Mouse (Mus musculus): ENCODE results near the gene Gapdhs. TPM values are rescaled to one million over a fixed set of nuclear protein-coding genes. Genes with fewer than 3 reads are reported as not detected.
"Not testable (repeated sequence)": the region's sequence is repeated elsewhere in the genome, so short reads cannot be mapped to it uniquely, and the experiment has no call there.

Gene Gapdhs
- polyA plus RNA-seq, 1 experiment from 2014 or later: 1.1 TPM

DNA sequence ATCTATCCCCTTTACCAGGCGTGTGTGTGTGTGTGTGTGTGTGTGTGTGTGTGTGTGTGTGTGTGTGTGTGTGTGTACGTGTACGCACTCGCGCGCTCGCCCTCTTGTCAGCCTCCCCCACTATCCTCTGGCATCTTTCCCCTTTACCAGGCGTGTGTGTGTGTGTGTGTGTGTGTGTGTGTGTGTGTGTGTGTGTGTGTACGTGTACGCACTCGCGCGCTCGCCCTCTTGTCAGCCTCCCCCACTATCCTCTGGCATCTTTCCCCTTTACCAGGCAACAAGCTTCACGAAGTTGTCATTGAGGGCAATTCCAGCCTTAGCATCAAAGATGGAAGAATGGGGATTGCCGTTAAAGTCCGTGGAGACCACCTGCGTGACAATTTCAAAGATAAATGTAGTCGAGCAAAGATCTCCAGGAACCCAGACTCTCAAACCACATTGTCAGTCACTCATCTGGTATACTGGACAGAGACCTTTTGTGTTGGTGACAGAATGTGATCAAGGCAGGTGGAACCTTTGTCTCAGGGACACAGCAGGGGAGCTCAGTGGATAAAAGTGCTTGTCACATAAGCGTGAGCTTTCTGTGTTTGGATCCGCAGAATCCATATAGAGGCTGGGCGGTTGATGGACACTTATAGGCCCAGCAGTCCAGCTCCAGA, 13.3 kb downstream of the Gapdhs start:
- Histone ChIP-seq H3K27ac (replicated peaks) (peak overlapping the region; percentile 88), H3K36me3 (peaks cover 32% of the 10 kb centered on the region), H3K4me3 (peak overlapping the region; percentile 59), H3K4me2 (replicated peaks) (peak overlapping the region; percentile 70), H3K9ac (replicated peaks) (peak overlapping the region; percentile 62), H3K4me1 (peaks cover 30% of the 10 kb centered on the region)
- WGBS: 8% methylated on average over 14 of the region's 22 CpGs
- not testable (repeated sequence) for H3K9me3 ChIP-seq; H3K27me3 ChIP-seq; ATAC-seq (replicated peaks)

DNA sequence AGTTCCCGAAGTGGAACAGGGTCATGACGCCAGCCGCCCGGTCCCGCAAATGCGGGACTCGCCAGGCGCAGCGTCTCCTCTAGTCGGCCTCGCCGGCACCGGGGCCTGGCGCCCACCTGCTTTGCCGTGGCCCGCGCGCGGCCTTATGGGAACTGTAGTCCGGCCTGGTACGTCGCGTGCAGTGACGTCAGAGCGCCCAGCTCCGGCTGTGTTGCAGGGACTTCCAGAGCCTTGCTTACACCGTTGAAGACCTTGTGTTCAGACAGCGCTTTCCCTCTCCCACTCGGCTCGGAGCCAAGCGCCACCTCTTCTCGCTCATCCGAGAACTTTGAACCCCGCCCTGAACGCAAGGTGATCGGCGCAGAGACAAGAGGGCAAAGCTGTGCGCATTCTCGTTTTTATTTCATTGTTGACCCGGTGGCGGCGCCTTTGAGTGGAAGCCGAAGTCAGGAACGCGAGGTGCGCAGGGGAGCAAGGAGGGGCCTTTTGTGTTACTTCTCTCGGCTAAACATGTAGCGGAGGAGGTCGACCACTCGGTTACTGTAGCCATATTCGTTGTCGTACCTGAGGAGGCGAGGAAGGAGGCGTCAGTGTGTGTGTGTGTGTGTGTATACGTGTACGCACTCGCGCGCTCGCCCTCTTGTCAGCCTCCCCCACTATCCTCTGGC, 14.0 kb downstream of the Gapdhs start, which contains the start of gene Tmem147:
Gene Tmem147, minus strand, starts transcription at position 145 of the 668 bp plus-strand sequence.
- under 1% methylated on average over 60 of the region's 60 CpGs for WGBS
- Histone ChIP-seq H3K9me3 (no peaks in the 10 kb centered on the region), H3K27me3 (no peaks in the 10 kb centered on the region), H3K4me1 (peaks cover 30% of the 10 kb centered on the region), H3K27ac (replicated peaks) (peak within 1 kb of the TSS; percentile 88), H3K9ac (replicated peaks) (peak within 1 kb of the TSS; percentile 62), H3K36me3 (peaks cover 27% of the 10 kb centered on the region; the same call in 1 of the 2 replicates), H3K4me2 (replicated peaks) (peak within 1 kb of the TSS; percentile 70), H3K4me3 (peak within 1 kb of the TSS; percentile 59)
- peak; percentile 97 for ATAC-seq (replicated peaks)

DNA sequence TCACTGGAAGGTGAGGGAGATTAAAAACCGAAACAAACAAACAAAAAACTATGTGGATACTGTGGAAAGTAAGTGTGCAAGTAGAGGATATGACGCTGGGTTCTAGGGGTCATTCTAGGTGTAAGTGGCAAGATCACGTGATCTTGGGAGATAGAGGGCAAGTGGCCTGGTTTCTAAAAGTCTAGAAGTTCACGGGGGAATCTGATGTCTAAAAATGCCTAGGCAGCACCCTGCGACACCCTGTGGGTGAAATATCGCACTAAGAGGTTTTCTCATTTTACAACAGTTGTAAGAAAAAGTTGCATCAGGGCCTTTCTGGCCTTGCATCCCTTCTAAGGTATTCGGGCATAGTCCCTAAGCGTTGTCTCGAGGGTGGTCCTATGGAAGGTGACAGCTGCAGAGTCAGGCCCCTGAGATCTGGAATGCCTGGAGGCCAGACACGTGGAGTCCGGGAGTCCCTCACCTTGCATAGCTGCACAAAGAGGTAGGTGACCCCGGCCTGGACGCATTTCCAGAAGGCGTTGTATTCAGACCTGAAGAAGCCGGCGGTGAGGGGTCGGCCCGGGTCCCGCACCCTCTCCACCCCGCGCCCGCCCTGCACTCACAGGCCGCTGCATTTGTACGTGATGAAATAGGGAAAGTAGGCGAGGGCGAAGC, 14.6 kb downstream of the Gapdhs start:
- peaks cover 24% of the 10 kb centered on the region; the same call in 1 of the 2 replicates for H3K36me3 ChIP-seq
- no peaks in the 10 kb centered on the region for H3K9me3 ChIP-seq
- H3K4me3 ChIP-seq: peak overlapping the region; percentile 59
- H3K4me1 ChIP-seq: peaks cover 30% of the 10 kb centered on the region
- 8% methylated on average over 26 of the region's 26 CpGs for WGBS
- peak; percentile 48 for ATAC-seq (replicated peaks)
- H3K27me3 ChIP-seq: no peaks in the 10 kb centered on the region
- peak overlapping the region; percentile 62 for H3K9ac ChIP-seq (replicated peaks)
- H3K27ac ChIP-seq (replicated peaks): peak overlapping the region; percentile 88
- peak overlapping the region; percentile 70 for H3K4me2 ChIP-seq (replicated peaks)

DNA sequence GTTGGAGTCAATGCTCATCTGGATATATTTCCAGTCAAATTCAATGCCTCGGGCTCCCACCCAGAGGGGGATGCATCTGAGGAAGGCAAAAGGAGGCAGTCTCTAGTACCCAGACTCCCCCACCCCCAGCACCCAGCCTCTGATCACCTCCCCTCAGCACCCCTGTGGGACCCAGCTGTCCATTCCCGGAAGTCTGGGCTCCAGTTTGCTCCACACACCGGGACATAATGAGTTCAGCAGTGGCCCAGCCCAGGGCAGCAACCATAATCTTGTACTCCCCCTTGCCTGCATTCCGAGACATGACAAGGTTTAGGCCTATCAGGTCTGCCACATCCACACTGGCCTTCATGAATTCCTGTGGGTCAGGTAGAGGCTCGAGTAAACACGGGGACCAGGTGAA, 15.3 kb downstream of the Gapdhs start:
- 89% methylated on average over 6 of the region's 6 CpGs for WGBS
- no peak for ATAC-seq (replicated peaks)
- peaks cover 20% of the 10 kb centered on the region; the same call in 1 of the 2 replicates for H3K36me3 ChIP-seq
- H3K27me3 ChIP-seq: no peaks in the 10 kb centered on the region
- H3K4me2 ChIP-seq (replicated peaks): peak overlapping the region; percentile 70
- H3K27ac ChIP-seq (replicated peaks): no peak overlapping the region
- peak overlapping the region; percentile 59 for H3K4me3 ChIP-seq
- H3K9me3 ChIP-seq: no peaks in the 10 kb centered on the region
- peak overlapping the region; percentile 62; the same call in 1 of the 2 replicates for H3K9ac ChIP-seq (replicated peaks)
- H3K4me1 ChIP-seq: peaks cover 30% of the 10 kb centered on the region

DNA sequence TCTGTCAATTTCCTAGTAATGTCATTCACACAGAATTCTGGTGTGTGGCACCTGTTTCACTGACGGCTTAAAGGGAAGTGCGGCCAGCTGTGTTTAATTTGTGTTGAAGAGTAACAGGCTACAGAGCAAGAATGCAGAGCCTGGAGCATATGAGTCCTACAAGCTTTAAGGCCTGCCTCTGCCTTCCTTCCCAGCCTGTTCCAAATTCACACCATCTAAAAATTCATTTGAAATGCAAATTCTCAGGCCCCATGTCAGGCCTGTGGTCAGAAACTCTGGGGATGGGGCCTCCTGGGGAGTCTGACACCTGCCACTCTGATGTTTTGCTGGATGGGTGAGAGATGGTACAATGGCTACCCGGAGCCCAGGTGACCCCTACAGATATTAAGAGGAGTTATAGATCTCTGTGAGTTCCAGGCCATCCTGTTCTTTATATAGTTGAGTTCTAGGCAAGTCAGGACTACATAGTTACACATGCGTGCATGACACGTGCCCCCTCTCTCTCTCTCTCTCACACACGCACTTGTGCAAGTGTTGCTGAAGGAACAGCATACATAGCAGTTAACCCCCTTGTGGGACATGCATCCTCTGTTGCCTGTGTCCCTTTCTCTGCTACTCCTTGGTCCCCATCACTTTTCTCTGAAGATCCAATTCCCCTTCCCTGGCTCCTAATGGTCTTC, 20.1 kb downstream of the Gapdhs start:
- Histone ChIP-seq H3K36me3 (peaks cover 11% of the 10 kb centered on the region; the same call in 1 of the 2 replicates), H3K4me2 (replicated peaks) (no peak overlapping the region), H3K4me1 (peaks cover 8% of the 10 kb centered on the region), H3K27ac (replicated peaks) (no peak overlapping the region), H3K4me3 (no peak overlapping the region), H3K9ac (replicated peaks) (no peak overlapping the region), H3K27me3 (no peaks in the 10 kb centered on the region), H3K9me3 (no peaks in the 10 kb centered on the region)
- ATAC-seq (replicated peaks): no peak
- 75% methylated on average over 6 of the region's 6 CpGs for WGBS

DNA sequence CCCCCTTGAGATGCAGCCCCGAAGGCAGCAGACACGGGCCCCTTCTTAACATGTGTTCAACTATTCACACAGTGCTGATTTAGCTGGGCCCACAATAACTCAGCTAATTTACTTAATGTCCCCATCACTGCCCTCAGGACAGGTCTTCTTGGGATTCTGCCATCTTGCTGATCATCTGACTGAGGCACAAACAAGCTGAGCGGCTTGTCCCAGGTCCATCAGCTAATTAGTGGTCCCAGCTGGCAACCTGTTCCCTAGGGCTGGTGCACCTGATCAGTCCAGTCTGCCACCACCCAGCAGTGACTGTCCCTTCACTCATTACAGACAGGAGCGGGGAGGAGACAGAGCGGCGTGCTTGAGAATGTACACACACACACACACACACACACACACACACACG, 22.2 kb downstream of the Gapdhs start:
- Histone ChIP-seq H3K4me3 (no peak overlapping the region), H3K4me2 (replicated peaks) (no peak overlapping the region), H3K27ac (replicated peaks) (no peak overlapping the region), H3K4me1 (peaks cover 11% of the 10 kb centered on the region), H3K9ac (replicated peaks) (no peak overlapping the region), H3K9me3 (no peaks in the 10 kb centered on the region), H3K27me3 (peaks cover 12% of the 10 kb centered on the region; the same call in 1 of the 2 replicates), H3K36me3 (0 out of 2 replicates have a peak, but pooled peaks cover under 1% of the 10 kb centered on the region)
- 57% methylated on average over 7 of the region's 7 CpGs for WGBS
- ATAC-seq (replicated peaks): no peak

DNA sequence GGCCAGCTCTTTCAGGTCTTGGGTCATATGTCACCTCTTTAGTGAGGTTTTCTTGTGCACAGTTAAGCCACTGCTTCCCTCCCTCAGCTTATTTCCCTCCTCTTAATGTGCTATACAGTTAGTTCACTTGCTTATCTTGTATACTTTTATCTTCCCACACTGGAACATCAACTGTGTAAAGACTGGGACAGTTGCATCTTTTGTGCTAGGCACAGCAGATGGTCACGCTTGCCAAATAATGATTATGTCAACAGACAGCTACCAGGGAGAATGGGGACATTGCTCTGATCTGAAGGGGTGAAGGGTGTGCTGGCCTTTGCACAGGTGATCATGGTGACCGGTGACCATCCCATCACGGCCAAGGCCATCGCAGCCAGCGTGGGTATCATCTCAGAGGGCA, 23.8 kb downstream of the Gapdhs start:
- Histone ChIP-seq H3K9ac (replicated peaks) (no peak overlapping the region), H3K9me3 (no peaks in the 10 kb centered on the region), H3K36me3 (no peaks in the 10 kb centered on the region), H3K4me2 (replicated peaks) (no peak overlapping the region), H3K27me3 (peaks cover 17% of the 10 kb centered on the region; the same call in 1 of the 2 replicates), H3K4me1 (peaks cover 11% of the 10 kb centered on the region), H3K4me3 (no peak overlapping the region), H3K27ac (replicated peaks) (no peak overlapping the region)
- ATAC-seq (replicated peaks): no peak
- WGBS: 97% methylated on average over 5 of the region's 5 CpGs

DNA sequence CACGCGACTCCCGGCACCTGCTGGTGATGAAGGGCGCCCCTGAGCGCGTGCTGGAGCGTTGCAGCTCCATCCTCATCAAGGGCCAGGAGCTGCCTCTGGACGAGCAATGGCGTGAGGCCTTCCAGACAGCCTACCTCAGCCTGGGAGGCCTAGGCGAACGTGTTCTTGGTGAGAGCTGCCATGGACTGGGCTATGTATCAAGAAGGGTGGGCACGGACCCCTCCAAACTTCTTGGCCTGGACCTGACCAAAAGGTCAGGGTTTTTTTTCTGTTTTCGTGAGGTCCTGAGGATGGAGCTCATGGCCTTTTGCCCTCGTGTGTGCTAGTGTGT, 25.8 kb downstream of the Gapdhs start:
- Histone ChIP-seq H3K27ac (replicated peaks) (no peak overlapping the region), H3K36me3 (no peaks in the 10 kb centered on the region), H3K9me3 (no peaks in the 10 kb centered on the region), H3K27me3 (peaks cover 17% of the 10 kb centered on the region; the same call in 1 of the 2 replicates), H3K4me2 (replicated peaks) (peak overlapping the region; percentile 45), H3K4me1 (peaks cover 11% of the 10 kb centered on the region), H3K4me3 (peak overlapping the region; percentile 34), H3K9ac (replicated peaks) (peak overlapping the region; percentile 29; the same call in 1 of the 2 replicates)
- WGBS: 6% methylated on average over 14 of the region's 14 CpGs
- ATAC-seq (replicated peaks): no peak

DNA sequence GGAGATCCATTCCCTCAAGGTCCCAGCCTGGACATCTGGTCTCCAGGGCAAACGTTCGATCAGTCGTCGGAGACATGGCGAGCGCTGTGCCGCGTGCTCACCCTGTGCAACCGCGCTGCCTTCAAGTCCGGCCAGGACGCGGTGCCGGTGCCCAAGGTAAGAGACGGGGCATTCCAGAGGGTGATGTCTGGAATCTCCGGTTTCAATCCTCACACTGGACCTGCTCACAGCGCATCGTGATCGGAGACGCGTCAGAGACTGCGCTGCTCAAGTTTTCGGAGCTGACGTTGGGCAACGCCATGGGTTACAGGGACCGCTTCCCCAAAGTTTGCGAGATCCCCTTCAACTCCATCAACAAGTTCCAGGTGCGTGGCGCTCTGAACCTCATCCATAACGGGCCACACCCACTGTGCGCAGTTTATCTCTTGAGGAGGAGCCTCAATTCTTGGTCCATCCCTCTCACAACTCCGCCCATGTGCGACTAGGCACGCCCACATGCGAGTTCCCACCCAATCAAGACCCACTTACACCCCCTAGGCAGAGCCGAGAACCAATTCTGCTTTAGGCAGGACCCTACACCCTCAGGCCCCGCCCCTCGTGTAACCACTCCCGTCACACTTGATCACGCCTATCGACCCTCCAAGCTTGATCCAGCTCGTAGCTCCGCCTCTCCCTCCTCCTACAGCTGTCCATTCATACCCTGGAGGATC, 26.3 kb downstream of the Gapdhs start:
- Histone ChIP-seq H3K27ac (replicated peaks) (no peak overlapping the region), H3K9me3 (no peaks in the 10 kb centered on the region), H3K4me1 (peaks cover 11% of the 10 kb centered on the region), H3K36me3 (no peaks in the 10 kb centered on the region), H3K9ac (replicated peaks) (peak overlapping the region; percentile 29; the same call in 1 of the 2 replicates), H3K4me2 (replicated peaks) (peak overlapping the region; percentile 45), H3K4me3 (peak overlapping the region; percentile 34), H3K27me3 (peaks cover 17% of the 10 kb centered on the region; the same call in 1 of the 2 replicates)
- peak; percentile 93 for ATAC-seq (replicated peaks)
- WGBS: 1% methylated on average over 43 of the region's 43 CpGs

DNA sequence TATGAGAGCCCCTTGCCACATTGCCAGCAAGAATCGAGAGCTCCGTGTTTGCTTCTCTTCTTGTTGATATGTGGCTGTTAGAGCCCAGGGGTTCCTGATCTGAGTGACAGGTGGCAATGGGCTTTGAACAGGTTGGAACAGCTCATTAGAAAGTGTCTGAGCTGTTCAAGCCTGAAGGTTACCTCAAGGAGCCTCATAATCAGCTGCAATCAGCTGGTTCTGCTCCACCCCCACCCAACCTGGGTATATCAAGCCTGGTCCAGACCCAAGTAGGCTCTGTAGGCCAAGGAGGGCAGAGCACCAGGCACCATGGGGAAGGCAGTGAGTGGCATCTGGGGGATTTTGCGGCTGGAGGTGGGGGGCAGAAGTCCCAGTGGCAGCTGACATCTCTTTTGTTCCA, 31.5 kb downstream of the Gapdhs start, which contains the start of gene Atp4a:
Gene Atp4a, plus strand, starts transcription at position 268 of the 400 bp plus-strand sequence.
- H3K4me3 ChIP-seq: no peak within 1 kb of the TSS
- no peaks in the 10 kb centered on the region for H3K36me3 ChIP-seq
- no peak within 1 kb of the TSS for H3K27ac ChIP-seq (replicated peaks)
- H3K4me2 ChIP-seq (replicated peaks): no peak within 1 kb of the TSS
- H3K9me3 ChIP-seq: no peaks in the 10 kb centered on the region
- no peak for ATAC-seq (replicated peaks)
- H3K9ac ChIP-seq (replicated peaks): no peak within 1 kb of the TSS
- WGBS: 78% methylated on average over 3 of the region's 3 CpGs
- peaks cover 10% of the 10 kb centered on the region; the same call in 1 of the 2 replicates for H3K27me3 ChIP-seq
- peaks cover 2% of the 10 kb centered on the region for H3K4me1 ChIP-seq

DNA sequence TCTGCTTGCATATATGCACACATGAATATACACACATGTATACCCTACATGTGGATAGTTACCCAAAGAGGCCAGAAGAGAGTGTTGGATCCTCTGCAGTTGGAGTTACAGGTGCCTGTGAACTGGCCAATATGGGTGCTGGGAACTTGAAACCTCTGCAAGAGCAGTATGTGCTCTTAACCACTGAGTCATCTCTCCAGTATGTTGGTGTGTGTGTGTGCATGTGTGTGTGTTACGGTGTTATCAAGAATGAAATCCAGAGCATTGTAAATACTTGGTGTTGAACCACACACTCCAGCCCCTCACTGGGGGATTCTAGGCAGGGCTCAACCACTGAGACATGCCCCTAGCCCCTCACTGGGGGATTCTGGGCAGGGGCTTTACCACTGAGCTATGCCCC, 36.0 kb downstream of the Gapdhs start:
- no peaks in the 10 kb centered on the region for H3K36me3 ChIP-seq
- no peak overlapping the region for H3K27ac ChIP-seq (replicated peaks)
- no peaks in the 10 kb centered on the region for H3K9me3 ChIP-seq
- no peak for ATAC-seq (replicated peaks)
- H3K4me2 ChIP-seq (replicated peaks): no peak overlapping the region
- H3K4me1 ChIP-seq: no peaks in the 10 kb centered on the region
- 80% methylated on average over 1 of the region's 1 CpGs for WGBS
- H3K27me3 ChIP-seq: no peaks in the 10 kb centered on the region
- no peak overlapping the region for H3K9ac ChIP-seq (replicated peaks)
- no peak overlapping the region for H3K4me3 ChIP-seq
